In genomic region chr7:64018107-64018506, GRCm38 (mm10) we compare ENCODE assay signal across 25 mouse cellular contexts.
"Had no signal": no experiment of that assay in that cellular context is flagged by ENCODE, and none has a peak within 500 bp of the region (broad histone marks: within the 10 kb centered on the region; RNA-seq: fewer than 3 reads in every experiment).

No protein-coding gene starts in this region.

- H3K27me3 ChIP-seq: heart, embryonic 12.5 days; hindbrain, embryonic 12.5 days; intestine, embryonic 15.5 days; limb, embryonic 13.5 days; limb, embryonic 15.5 days; liver, embryonic 12.5 days had no signal

- H3K4me2 ChIP-seq: heart, embryonic 12.5 days; hindbrain, embryonic 12.5 days; hindbrain, embryonic 14.5 days; intestine, embryonic 15.5 days; limb, embryonic 13.5 days; limb, embryonic 15.5 days; liver, embryonic 12.5 days had no signal

- H3K27ac ChIP-seq: heart, embryonic 10.5 days; hindbrain, embryonic 10.5 days; hindbrain, embryonic 12.5 days; hindbrain, embryonic 14.5 days; intestine, embryonic 15.5 days; layer of hippocampus, adult 2 months; left cerebral cortex, adult 2 months; limb, embryonic 13.5 days; limb, embryonic 15.5 days; liver, embryonic 12.5 days; liver, embryonic 14.5 days had no signal

- H3K4me3 ChIP-seq: heart, embryonic 10.5 days; heart, embryonic 12.5 days; hindbrain, embryonic 10.5 days; hindbrain, embryonic 12.5 days; intestine, embryonic 15.5 days; layer of hippocampus, adult 2 months; left cerebral cortex, adult 2 months; limb, embryonic 13.5 days; limb, embryonic 15.5 days; liver, embryonic 12.5 days had no signal

- H3K9ac ChIP-seq: heart, embryonic 12.5 days; hindbrain, embryonic 12.5 days; hindbrain, embryonic 14.5 days; intestine, embryonic 15.5 days; limb, embryonic 13.5 days; limb, embryonic 15.5 days; liver, embryonic 12.5 days; liver, embryonic 14.5 days had no signal

- H3K9me3 ChIP-seq: heart, embryonic 10.5 days; heart, embryonic 12.5 days; hindbrain, embryonic 10.5 days; hindbrain, embryonic 12.5 days; intestine, embryonic 15.5 days; limb, embryonic 13.5 days; limb, embryonic 15.5 days; liver, embryonic 12.5 days had no signal

- ATAC-seq: hindbrain, embryonic 16.5 days; inflammation-experienced regulatory T-cells, adult 6 months; intestine, embryonic 15.5 days; intestine, postnatal 0 days; liver, embryonic 12.5 days had no signal

- DNase-seq: gastrocnemius, postnatal 14 days; gastrocnemius, postnatal 36 days; heart, adult 18-20 months; heart, postnatal 10 days; heart, postnatal 4 days; kidney, adult 18-20 months; kidney, adult 8-10 months; kidney, postnatal 10 days; kidney, postnatal 36 days; left cerebral cortex, postnatal 4 days had no signal

- H3K36me3 ChIP-seq: heart, embryonic 10.5 days; heart, embryonic 12.5 days; hindbrain, embryonic 10.5 days; hindbrain, embryonic 12.5 days; intestine, embryonic 15.5 days; limb, embryonic 13.5 days; limb, embryonic 15.5 days; liver, embryonic 12.5 days had no signal

- H3K4me1 ChIP-seq: intestine, embryonic 15.5 days had no signal
